Mouse (Mus musculus) kidney, adult 11 months (tissue): ENCODE results near the gene Mrpl55.

Experiments
- DNase-seq: peaks from one replicate; pipeline ENCODE4 v3.0.0; 2022

Gene Mrpl55

GRCm38 (mm10) chr11:59230144-59230760 is 28.0 kb downstream of the Mrpl55 start:
- DNase-seq: peak; percentile 62

GRCm38 (mm10) chr11:59232797-59233196 is 30.5 kb downstream of the Mrpl55 start:
- no peak for DNase-seq

GRCm38 (mm10) chr11:59238525-59239427 is 36.5 kb downstream of the Mrpl55 start:
- DNase-seq: peak; percentile 68

- DNase-seq: no peak
Measured at GRCm38 (mm10) chr11:59239428-59239785, 37.1 kb downstream of the Mrpl55 start.

DNA sequence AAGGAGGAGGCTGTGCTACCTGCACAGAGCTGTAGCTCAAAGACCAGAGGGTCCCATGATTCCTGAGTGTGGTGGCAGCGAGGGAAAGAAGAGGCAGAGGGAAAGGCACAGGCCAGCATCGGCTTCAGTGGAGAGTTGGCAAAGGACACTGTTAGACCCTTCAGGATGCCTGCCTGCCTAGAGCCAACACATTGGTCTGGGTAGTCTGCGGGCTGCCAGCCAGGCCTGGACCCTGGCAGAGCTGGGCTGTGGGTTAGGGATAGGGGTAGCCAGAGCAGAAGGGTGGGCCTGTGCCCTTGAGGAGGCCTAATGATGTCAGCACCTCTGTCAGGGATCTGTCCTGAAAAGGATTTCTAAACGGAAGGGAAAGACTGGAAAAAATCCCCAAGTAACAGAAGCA is 37.5 kb downstream of the Mrpl55 start:
- DNase-seq: no peak

- no peak for DNase-seq
Measured at GRCm38 (mm10) chr11:59241841-59242240, 39.6 kb downstream of the Mrpl55 start.

- no peak for DNase-seq
Measured at GRCm38 (mm10) chr11:59243856-59244255, 41.6 kb downstream of the Mrpl55 start.

DNA sequence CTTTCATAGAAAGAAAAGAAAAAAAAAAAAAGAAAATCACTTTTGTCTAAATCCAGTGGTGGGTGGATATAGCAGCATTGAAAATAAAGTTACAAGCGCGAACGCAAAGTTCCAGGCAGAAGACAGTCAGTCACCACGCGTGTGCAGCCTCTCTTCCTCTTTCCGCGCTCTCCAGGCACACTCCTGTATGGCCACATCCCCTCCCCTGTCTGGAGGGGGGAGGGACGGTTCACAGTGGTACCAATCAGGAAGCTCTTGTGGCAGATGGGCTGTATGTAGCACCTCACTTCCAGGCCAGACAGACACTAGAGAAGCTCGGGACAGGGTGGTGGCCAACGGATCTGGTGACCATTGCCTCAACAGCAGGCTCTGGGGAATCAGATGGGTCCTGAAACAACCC is 45.8 kb downstream of the Mrpl55 start:
- no peak for DNase-seq
